Mouse (Mus musculus) liver, adult 2 months (tissue): ENCODE data around the gene Ankrd13c.

Experiments used
- CTCF ChIP-seq: fragments of 200-500 bp; IDR thresholded peaks from 2 replicates; pipeline ENCODE4 v1.5.1; 2011; ENCODE audit warnings: low read depth, low read length, control low read depth
- POLR2A ChIP-seq: fragments of 200-500 bp; IDR thresholded peaks from 2 replicates; pipeline ENCODE4 v1.6.1; 2011; ENCODE audit warnings: low read length, control low read depth; ENCODE audit not compliant: insufficient read depth; ENCODE audit errors: extremely low read depth

- TF ChIP-seq CTCF = no peak
- TF ChIP-seq POLR2A = no peak
These were observed 593 bp downstream of the Ankrd13c start for GRCm38 (mm10) chr3:157947383-157948280.
